Mouse (Mus musculus): ENCODE measurements around the gene Acad10.

GRCm38 (mm10) chr5:121612036-121612435 is 48.3 kb downstream of the Acad10 start:
- no peak for TF ChIP-seq CTCF (conservative IDR thresholded peaks at IDR 0.05; ENCODE audit: low read length)
- no peak for TF ChIP-seq NANOG (IDR thresholded peaks at IDR 0.05; ENCODE audit: borderline replicate concordance, low read length)
- TF ChIP-seq POU5F1 (IDR thresholded peaks at IDR 0.05; ENCODE audit: borderline replicate concordance, low read length), result no peak

All from E14TG2a.4 (cell line).